Mouse (Mus musculus) C2C12 (cell line): Measurements from ENCODE around the gene Ifna11.
"Not testable (repeated sequence)": the region's sequence is repeated elsewhere in the genome, so short reads cannot be mapped to it uniquely, and the experiment has no call there.

Experiments
- CEBPB ChIP-seq: IDR thresholded peaks from one replicate; pipeline ENCODE4 v1.6.1; 2011; ENCODE audit warnings: low read depth, mild to moderate bottlenecking, control low read depth, moderate library complexity
- CTCF ChIP-seq: IDR thresholded peaks from one replicate; pipeline ENCODE4 v1.5.1; 2011; ENCODE audit not compliant: control insufficient read depth, insufficient read depth, insufficient read length
- FOSL1 ChIP-seq: IDR thresholded peaks from one replicate; pipeline ENCODE4 v1.8.0; 2011; ENCODE audit warnings: mild to moderate bottlenecking, low read length; ENCODE audit not compliant: poor library complexity, insufficient read depth, severe bottlenecking
- MAX ChIP-seq: IDR thresholded peaks from one replicate; pipeline ENCODE4 v1.6.1; 2011; ENCODE audit warnings: mild to moderate bottlenecking, control low read depth
- MYOD1 ChIP-seq: IDR thresholded peaks from one replicate; pipeline ENCODE4 v1.6.1; 2011; ENCODE audit warnings: low read depth; ENCODE audit not compliant: control insufficient read depth, insufficient read length
- MYOG ChIP-seq: IDR thresholded peaks from one replicate; pipeline ENCODE4 v1.6.1; 2011; ENCODE audit not compliant: control insufficient read depth, insufficient read length; ENCODE audit errors: extremely low read depth
- USF1 ChIP-seq: IDR thresholded peaks from one replicate; pipeline ENCODE4 v1.6.1; 2011; ENCODE audit warnings: low read depth, mild to moderate bottlenecking, control low read depth, moderate library complexity

DNA sequence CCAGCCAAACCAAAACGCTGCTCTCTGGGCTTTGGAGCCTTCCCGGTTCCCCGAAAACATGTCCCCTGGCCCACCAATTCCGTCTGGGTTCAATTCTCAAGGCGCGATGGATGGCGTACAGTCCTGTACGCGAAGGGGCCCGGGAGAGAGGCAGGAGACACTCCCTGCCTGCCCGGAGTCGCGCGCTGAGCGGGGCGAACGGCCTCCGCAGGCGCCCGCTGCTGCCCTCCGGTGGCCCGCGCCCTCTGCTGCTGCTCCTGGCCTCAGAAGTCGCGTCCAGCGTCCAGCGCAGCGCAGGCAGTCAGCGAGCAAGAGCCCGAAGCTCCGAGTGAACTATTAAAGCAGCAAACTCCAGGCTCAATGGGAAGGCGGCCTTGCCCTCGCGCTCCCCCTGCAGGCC is 14.0 kb upstream of the Ifna11 start:
- TF ChIP-seq CTCF, USF1, CEBPB, MYOD1, MYOG, FOSL1, MAX: not testable (repeated sequence)
